Mouse (Mus musculus) C2C12 (cell line): ENCODE results near the gene Zmym6.

Source experiments
- CTCF ChIP-seq: IDR thresholded peaks from one replicate; pipeline ENCODE4 v1.5.1; 2011; ENCODE audit not compliant: control insufficient read depth, insufficient read depth, insufficient read length
- USF1 ChIP-seq: IDR thresholded peaks from one replicate; pipeline ENCODE4 v1.6.1; 2011; ENCODE audit warnings: low read depth, mild to moderate bottlenecking, control low read depth, moderate library complexity

DNA sequence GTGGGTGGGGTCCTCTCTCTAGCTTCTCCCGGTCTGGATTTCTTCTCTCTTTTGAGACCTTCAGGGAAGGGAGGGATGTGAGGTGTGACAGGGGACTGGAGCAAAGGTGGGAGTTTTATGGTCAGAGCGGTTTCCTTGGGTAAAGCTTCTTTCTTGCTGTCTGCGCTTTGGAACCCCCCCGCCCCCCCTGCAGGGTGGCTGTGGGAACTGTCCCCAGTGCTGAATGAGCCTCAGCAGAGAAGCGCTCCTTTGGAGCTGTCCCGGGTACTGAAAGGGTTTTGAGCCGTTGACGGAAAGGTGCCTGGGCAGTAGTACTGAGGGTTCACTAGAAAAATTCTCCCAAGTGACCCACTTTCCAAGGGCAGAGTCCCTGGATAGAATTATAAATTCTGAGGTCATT, 96.3 kb downstream of the Zmym6 start:
- TF ChIP-seq CTCF, result no peak
- no peak for TF ChIP-seq USF1
